Comparison of ENCODE assay signal across 9 mouse cellular contexts in genomic region chr7:4623544-4624189, GRCm38 (mm10). TPM values are rescaled to one million over a fixed set of nuclear protein-coding genes. Genes with fewer than 3 reads are reported as not detected.
DNase-seq lines count a peak whose midpoint lies in the region; ATAC-seq and TF ChIP-seq lines count a peak whose summit lies in the region.
"Had no signal": no experiment of that assay in that cellular context is flagged by ENCODE, and none has a peak within 500 bp of the region (broad histone marks: within the 10 kb centered on the region; RNA-seq: fewer than 3 reads in every experiment).

No protein-coding gene starts in this region.

- WGBS in forebrain, postnatal 0 days = 31% methylated on average over 4 of the region's 4 CpGs
- WGBS in midbrain, embryonic 10.5 days = 39% methylated on average over 4 of the region's 4 CpGs
- WGBS in stomach, postnatal 0 days = 20% methylated on average over 4 of the region's 4 CpGs

- H3K4me3 ChIP-seq in forebrain, postnatal 0 days (ENCODE audit: low read depth, low read length) = no peak overlapping the region
- H3K4me3 ChIP-seq in midbrain, embryonic 10.5 days = no peak overlapping the region
- H3K4me3 ChIP-seq in stomach, postnatal 0 days (ENCODE audit: low read depth, low read length) = no peak overlapping the region
- H3K4me3 ChIP-seq: limb, embryonic 12.5 days had no signal

- no peak overlapping the region for H3K4me2 ChIP-seq in forebrain, postnatal 0 days (ENCODE audit: low read depth)
- H3K4me2 ChIP-seq in stomach, postnatal 0 days (replicated peaks; ENCODE audit: low read depth) = no peak overlapping the region
- H3K4me2 ChIP-seq: limb, embryonic 12.5 days had no signal

- peak; percentile 26 to 35 for DNase-seq in frontal cortex, postnatal 36 days (ENCODE audit: low spot score in 2 of 2)
- DNase-seq in frontal cortex, postnatal 14 days (ENCODE audit: low spot score in 2 of 2) = no peak
- peak; percentile 85 for DNase-seq in CD4-positive, CD25-positive, alpha-beta regulatory T cell, adult 2 months (ENCODE audit: low read depth, low spot score)
- DNase-seq in c-Kit-positive CD71-positive TER-119-positive erythroid progenitor cells, embryonic 14.5 days (ENCODE audit: low spot score) = peak; percentile 62
- DNase-seq in forebrain, postnatal 0 days = peak; percentile 56
- peak; percentile 66 to 80 for DNase-seq in kidney, postnatal 25 days
- DNase-seq in midbrain, embryonic 10.5 days (ENCODE audit: low spot score) = peak; percentile 34
- DNase-seq in stomach, postnatal 0 days (ENCODE audit: low spot score) = peak; percentile 55

- peak; percentile 77; the same call in 1 of the 2 replicates for ATAC-seq in forebrain, postnatal 0 days
- no peak for ATAC-seq in stomach, postnatal 0 days (ENCODE audit: low FRiP score, low TSS enrichment)

- H3K36me3 ChIP-seq in forebrain, postnatal 0 days (ENCODE audit: insufficient read depth) = peaks cover 7% of the 10 kb centered on the region
- H3K36me3 ChIP-seq in midbrain, embryonic 10.5 days = peaks cover 8% of the 10 kb centered on the region
- no peaks in the 10 kb centered on the region for H3K36me3 ChIP-seq in stomach, postnatal 0 days (ENCODE audit: control insufficient read depth, insufficient read depth, low read length)

- TF ChIP-seq CTCF in forebrain, postnatal 0 days (IDR thresholded peaks at IDR 0.05; ENCODE audit: low read depth) = peak; percentile 57
- TF ChIP-seq CTCF in stomach, postnatal 0 days (IDR thresholded peaks at IDR 0.05; ENCODE audit: low read depth) = peak; percentile 71

- TF ChIP-seq EP300 in stomach, postnatal 0 days (optimal IDR thresholded peaks at IDR 0.05) = no peak

- H3K4me1 ChIP-seq in forebrain, postnatal 0 days (ENCODE audit: insufficient read depth) = no peaks in the 10 kb centered on the region
- H3K4me1 ChIP-seq in midbrain, embryonic 10.5 days = no peaks in the 10 kb centered on the region
- no peaks in the 10 kb centered on the region for H3K4me1 ChIP-seq in stomach, postnatal 0 days (replicated peaks; ENCODE audit: control insufficient read depth, insufficient read depth)
- H3K4me1 ChIP-seq: limb, embryonic 12.5 days had no signal

- no peaks in the 10 kb centered on the region for H3K27me3 ChIP-seq in forebrain, postnatal 0 days (ENCODE audit: insufficient read depth, low read length)
- H3K27me3 ChIP-seq in midbrain, embryonic 10.5 days (ENCODE audit: low read depth, poor library complexity, severe bottlenecking) = no peaks in the 10 kb centered on the region
- H3K27me3 ChIP-seq in stomach, postnatal 0 days (ENCODE audit: control insufficient read depth, insufficient read depth, low read length) = no peaks in the 10 kb centered on the region
- H3K27me3 ChIP-seq: limb, embryonic 12.5 days had no signal

- H3K9ac ChIP-seq in forebrain, postnatal 0 days = no peak overlapping the region
- no peak overlapping the region for H3K9ac ChIP-seq in stomach, postnatal 0 days (ENCODE audit: low read length)
- H3K9ac ChIP-seq: limb, embryonic 12.5 days had no signal

- H3K27ac ChIP-seq in forebrain, postnatal 0 days (ENCODE audit: low read depth, low read length) = no peak overlapping the region
- H3K27ac ChIP-seq in midbrain, embryonic 10.5 days (replicated peaks) = no peak overlapping the region
- H3K27ac ChIP-seq in stomach, postnatal 0 days (replicated peaks) = no peak overlapping the region
- H3K27ac ChIP-seq: limb, embryonic 12.5 days had no signal

- no peaks in the 10 kb centered on the region for H3K9me3 ChIP-seq in forebrain, postnatal 0 days (ENCODE audit: low read length)
- no peaks in the 10 kb centered on the region for H3K9me3 ChIP-seq in midbrain, embryonic 10.5 days (replicated peaks)
- no peaks in the 10 kb centered on the region for H3K9me3 ChIP-seq in stomach, postnatal 0 days (ENCODE audit: control insufficient read depth, low read length)
- H3K9me3 ChIP-seq: limb, embryonic 12.5 days had no signal

RNA-seq across cellular contexts. Expression of gene Tmem86b, which starts 7.6 kb away (rescaled TPM):
- total RNA-seq in forebrain, postnatal 0 days (2014; rRNA removed) = 10.8 and 11.8 TPM in 2 replicates
- 0.64 and 0.70 TPM in 2 replicates for polyA plus RNA-seq in forebrain, postnatal 0 days (2015; fragmentation: Nextera tagmentation; extraction: Ambion mirVana)
- polyA plus RNA-seq in midbrain, embryonic 10.5 days (2016; fragmentation: Nextera tagmentation; extraction: Ambion mirVana) = 1.8 and 2.8 TPM in 2 replicates
- 0.22 and 0.23 TPM in 2 replicates for polyA plus RNA-seq in stomach, postnatal 0 days (2015; fragmentation: Nextera tagmentation; extraction: Ambion mirVana)

RNA-seq across cellular contexts. Expression of gene Ptprh, which starts 19.8 kb away (rescaled TPM):
- total RNA-seq in forebrain, postnatal 0 days (2014; rRNA removed) = 0.54 and 2.9 TPM in 2 replicates
- 1.0 and 1.1 TPM in 2 replicates for polyA plus RNA-seq in forebrain, postnatal 0 days (2015; fragmentation: Nextera tagmentation; extraction: Ambion mirVana)
- not detected in 2 replicates for polyA plus RNA-seq in midbrain, embryonic 10.5 days (2016; fragmentation: Nextera tagmentation; extraction: Ambion mirVana)
- polyA plus RNA-seq in stomach, postnatal 0 days (2015; fragmentation: Nextera tagmentation; extraction: Ambion mirVana) = 1.9 TPM in 2 replicates
- polyA plus RNA-seq: limb, embryonic 12.5 days had no signal

RNA-seq across cellular contexts. Expression of gene Ppp6r1, which starts 35.2 kb away (rescaled TPM):
- 89.3 and 99.1 TPM in 2 replicates for total RNA-seq in forebrain, postnatal 0 days (2014; rRNA removed)
- 5.1 and 8.3 TPM in 2 replicates for polyA plus RNA-seq in forebrain, postnatal 0 days (2015; fragmentation: Nextera tagmentation; extraction: Ambion mirVana)
- polyA plus RNA-seq in midbrain, embryonic 10.5 days (2016; fragmentation: Nextera tagmentation; extraction: Ambion mirVana) = 9.2 and 9.8 TPM in 2 replicates
- 3.9 and 6.2 TPM in 2 replicates for polyA plus RNA-seq in stomach, postnatal 0 days (2015; fragmentation: Nextera tagmentation; extraction: Ambion mirVana)

Comparison
In these comparisons a context has a peak if more than half of its experiments do, and no peak if none do; other contexts are left out.
1. DNase-seq: peak in frontal cortex, postnatal 36 days (2 of 2), CD4-positive, CD25-positive, alpha-beta regulatory T cell, adult 2 months (single experiment), c-Kit-positive CD71-positive TER-119-positive erythroid progenitor cells, embryonic 14.5 days (single experiment), forebrain, postnatal 0 days (single experiment), kidney, postnatal 25 days (2 of 2), midbrain, embryonic 10.5 days (single experiment) and stomach, postnatal 0 days (single experiment); none in frontal cortex, postnatal 14 days (0 of 2).